Mouse (Mus musculus): Measurements from ENCODE around the gene Npr1.

GRCm38 (mm10) chr3:90454931-90455330, 10.7 kb downstream of the Npr1 start:
- TF ChIP-seq POLR2A (IDR thresholded peaks at IDR 0.05; ENCODE audit: insufficient read depth, low read depth, low read length) = no peak
- no peak for TF ChIP-seq CTCF (IDR thresholded peaks at IDR 0.05; ENCODE audit: insufficient read depth, low read depth, low read length)

All from olfactory bulb, adult 2 months (tissue).